Mouse (Mus musculus) CH12.LX (cell line): ENCODE results near the gene Pigx. TPM values are rescaled to one million over a fixed set of nuclear protein-coding genes. Genes with fewer than 3 reads are reported as not detected.
A peak's percentile ranks its signal among the peaks of the same experiment; 100 is the strongest.

Experiments
- DNase-seq: peaks from one replicate; pipeline ENCODE4 v3.0.0-alpha.2; 2013; ENCODE audit errors: extremely low read depth
- H3K27ac ChIP-seq: 2 replicates; pipeline ENCODE4 v1.5.1; 2012; ENCODE audit warnings: low read depth, mild to moderate bottlenecking, control low read depth, moderate library complexity; ENCODE audit not compliant: insufficient read depth
- H3K27me3 ChIP-seq: replicated peaks from 2 replicates; pipeline ENCODE3; 2012; ENCODE audit warnings: inconsistent platforms
- H3K36me3 ChIP-seq, 2 experiments: replicated peaks in 1 of 2; 2 replicates each; pipeline versions ENCODE3 to v1.6.1; 2012; ENCODE audit warnings: inconsistent platforms in 1 of 2, low read length in 1 of 2, mild to moderate bottlenecking in 1 of 2, mixed read lengths in 1 of 2, moderate library complexity in 1 of 2; ENCODE audit not compliant: control insufficient read depth in 1 of 2, insufficient read depth in 1 of 2
- H3K4me1 ChIP-seq, 2 experiments: 2 replicates each; pipeline ENCODE4 v1.6.1; 2012; ENCODE audit warnings: inconsistent platforms in 1 of 2, moderate library complexity in 1 of 2; ENCODE audit not compliant: insufficient read depth in 2 of 2, control insufficient read depth in 1 of 2
- H3K4me2 ChIP-seq: 2 replicates; pipeline ENCODE4 v1.6.1; 2012; ENCODE audit warnings: low read depth, mild to moderate bottlenecking, control low read depth; ENCODE audit not compliant: poor library complexity, insufficient read depth, severe bottlenecking
- H3K4me3 ChIP-seq, 3 experiments: fragments of 150-350 bp in 1 of 3; sonication (generic) in 1 of 3; replicated peaks in 1 of 3; 2 replicates each; pipeline versions ENCODE3 to v1.5.1; 2011 to 2012; ENCODE audit warnings: low read depth in 2 of 3, low read length in 2 of 3, mild to moderate bottlenecking in 2 of 3, moderate library complexity in 2 of 3, control low read depth in 1 of 3, improper control_type of control experiment in 1 of 3, inconsistent platforms in 1 of 3, mixed read lengths in 1 of 3; ENCODE audit not compliant: poor library complexity in 1 of 3
- H3K79me2 ChIP-seq: replicated peaks from 2 replicates; pipeline ENCODE4 v1.6.1; 2012; ENCODE audit warnings: mild to moderate bottlenecking, moderate library complexity; ENCODE audit not compliant: control insufficient read depth, poor library complexity, insufficient read depth, severe bottlenecking; ENCODE audit errors: extremely low read depth
- H3K9ac ChIP-seq: 2 replicates; pipeline ENCODE4 v1.6.1; 2012; ENCODE audit warnings: low read depth, mild to moderate bottlenecking, control low read depth, moderate library complexity; ENCODE audit not compliant: insufficient read depth
- H3K9me3 ChIP-seq: replicated peaks from 2 replicates; pipeline ENCODE3; 2012; ENCODE audit warnings: low read length, inconsistent platforms, mixed read lengths
- CHD1 ChIP-seq: IDR thresholded peaks from 2 replicates; pipeline ENCODE4 v1.6.1; 2012; ENCODE audit warnings: low read depth, low read length, improper control_type of control experiment, inconsistent platforms
- CHD2 ChIP-seq: IDR thresholded peaks from 2 replicates; pipeline ENCODE4 v1.6.1; 2011; ENCODE audit warnings: low read length, improper control_type of control experiment
- CTCF ChIP-seq, 2 experiments: IDR thresholded peaks in 1 of 2; conservative IDR thresholded peaks in 1 of 2; 2 replicates each; pipeline ENCODE4 v1.5.1; 2011 to 2012; ENCODE audit warnings: low read depth in 2 of 2, low read length in 2 of 2, improper control_type of control experiment in 1 of 2, inconsistent platforms in 1 of 2, mild to moderate bottlenecking in 1 of 2, moderate library complexity in 1 of 2
- ELF1 ChIP-seq: IDR thresholded peaks from 2 replicates; pipeline ENCODE4 v1.6.1; 2014; ENCODE audit warnings: low read depth, mild to moderate bottlenecking, inconsistent platforms, low read length, improper control_type of control experiment
- HCFC1 ChIP-seq: IDR thresholded peaks from 2 replicates; pipeline ENCODE4 v1.6.1; 2012; ENCODE audit warnings: low read depth, mild to moderate bottlenecking, inconsistent platforms, low read length, improper control_type of control experiment
- IRF4 ChIP-seq: IDR thresholded peaks from 2 replicates; pipeline ENCODE4 v1.6.1; 2014; ENCODE audit warnings: low read depth, mild to moderate bottlenecking, inconsistent platforms, low read length, improper control_type of control experiment
- JUN ChIP-seq: IDR thresholded peaks from 2 replicates; pipeline ENCODE4 v1.6.1; 2011; ENCODE audit warnings: low read depth, mild to moderate bottlenecking, low read length, improper control_type of control experiment, moderate library complexity; ENCODE audit not compliant: insufficient read depth
- JUND ChIP-seq: conservative IDR thresholded peaks from 2 replicates; pipeline ENCODE4 v1.6.1; 2011; ENCODE audit warnings: low read depth, low read length, improper control_type of control experiment
- KAT2A ChIP-seq: IDR thresholded peaks from 2 replicates; pipeline ENCODE4 v1.6.1; 2012; ENCODE audit warnings: low read length, improper control_type of control experiment, inconsistent platforms; ENCODE audit not compliant: insufficient replicate concordance
- MAFK ChIP-seq: IDR thresholded peaks from 2 replicates; pipeline ENCODE4 v1.6.1; 2011; ENCODE audit warnings: low read length, improper control_type of control experiment; ENCODE audit not compliant: insufficient replicate concordance
- MAX ChIP-seq: IDR thresholded peaks from 2 replicates; pipeline ENCODE4 v1.6.1; 2011; ENCODE audit warnings: low read length, improper control_type of control experiment
- MAZ ChIP-seq: IDR thresholded peaks from 2 replicates; pipeline ENCODE4 v1.6.1; 2012; ENCODE audit warnings: low read depth, mild to moderate bottlenecking, inconsistent platforms, low read length, improper control_type of control experiment, moderate library complexity
- MXI1 ChIP-seq: IDR thresholded peaks from 2 replicates; pipeline ENCODE4 v1.6.1; 2011; ENCODE audit warnings: mild to moderate bottlenecking, low read depth, low read length, improper control_type of control experiment
- NELFE ChIP-seq: IDR thresholded peaks from 2 replicates; pipeline ENCODE4 v1.6.1; 2011; ENCODE audit warnings: low read depth, low read length, improper control_type of control experiment
- NRF1 ChIP-seq: IDR thresholded peaks from 2 replicates; pipeline ENCODE4 v1.6.1; 2014; ENCODE audit warnings: low read depth, mild to moderate bottlenecking, inconsistent platforms, low read length, improper control_type of control experiment, moderate library complexity
- PAX5 ChIP-seq: IDR thresholded peaks from 2 replicates; pipeline ENCODE4 v1.6.1; 2012; ENCODE audit warnings: low read length, inconsistent platforms, mixed read lengths
- POLR2A ChIP-seq: IDR thresholded peaks from 2 replicates; pipeline ENCODE4 v1.6.1; 2011; ENCODE audit warnings: low read depth, mild to moderate bottlenecking, improper control_type of control experiment, low read length
- RAD21 ChIP-seq: IDR thresholded peaks from 2 replicates; pipeline ENCODE4 v1.6.1; 2011; ENCODE audit warnings: low read depth, mild to moderate bottlenecking, low read length, improper control_type of control experiment, moderate library complexity
- RCOR1 ChIP-seq: conservative IDR thresholded peaks from 2 replicates; pipeline ENCODE4 v1.6.1; 2012; ENCODE audit warnings: low read depth, mild to moderate bottlenecking, inconsistent platforms, low read length, improper control_type of control experiment
- SMC3 ChIP-seq: IDR thresholded peaks from 2 replicates; pipeline ENCODE4 v1.6.1; 2011; ENCODE audit warnings: low read depth, low read length, improper control_type of control experiment
- USF1 ChIP-seq: IDR thresholded peaks from 2 replicates; pipeline ENCODE4 v1.6.1; 2014; ENCODE audit warnings: low read depth, mild to moderate bottlenecking, inconsistent platforms, low read length, improper control_type of control experiment
- USF2 ChIP-seq: conservative IDR thresholded peaks from 2 replicates; pipeline ENCODE4 v1.6.1; 2011; ENCODE audit warnings: low read depth, low read length, improper control_type of control experiment
- ZC3H11A ChIP-seq: IDR thresholded peaks from 2 replicates; pipeline ENCODE4 v1.6.1; 2012; ENCODE audit warnings: low read depth, mild to moderate bottlenecking, inconsistent platforms, low read length, improper control_type of control experiment
- ZKSCAN1 ChIP-seq: IDR thresholded peaks from 2 replicates; pipeline ENCODE4 v1.6.1; 2012; ENCODE audit warnings: low read depth, inconsistent platforms, low read length, improper control_type of control experiment, borderline replicate concordance
- ZMIZ1 ChIP-seq: IDR thresholded peaks from 2 replicates; pipeline ENCODE4 v1.6.1; 2012; ENCODE audit warnings: low read depth, mild to moderate bottlenecking, inconsistent platforms, low read length, improper control_type of control experiment
- ZNF384 ChIP-seq: IDR thresholded peaks from 2 replicates; pipeline ENCODE4 v1.6.1; 2012; ENCODE audit warnings: low read depth, low read length, improper control_type of control experiment, inconsistent platforms
- dilution Hi-C: fragments of 300-500 bp; cut with MboI; formaldehyde crosslinking; loops from 2 replicates; pipeline ENCODE4 v1.14.3; 2020; ENCODE audit warnings: low sequenced_read_pairs; ENCODE audit not compliant: extremely low pct_unique_long_range_greater_than_20kb, extremely low pct_ligation_motif_present
- in situ Hi-C: fragments of 300-500 bp; cut with MboI; formaldehyde crosslinking; loops from 3 replicates; pipeline ENCODE4 v1.14.3; 2019; ENCODE audit warnings: low sequenced_read_pairs, low pct_ligation_motif_present, low pct_unique_long_range_greater_than_20kb, mixed read lengths
- polyA plus RNA-seq: library from polyadenylated mRNA; unstranded; fragments of >175 nt; gene quantifications from 2 replicates; pipeline ENCODE4 v1.2.1, GENCODE M21; 2012; ENCODE audit warnings: low read depth; ENCODE audit not compliant: insufficient read length
- total RNA-seq, 2 experiments: library from RNA; depleted of rRNA; stranded (reverse); fragments of 300-350 nt in 1 of 2; fragments of >200 nt in 1 of 2; gene quantifications; 2 replicates each; pipeline ENCODE4 v1.2.3; 2012 to 2014

Pigx gene
- total and polyA plus RNA-seq, 3 experiments = 48.1 to 83.0 (median 48.1) TPM

GRCm38 (mm10) chr16:32078991-32079511, 20.5 kb downstream of the Pigx start, which contains the start of gene Pak2 (continued):
- TF ChIP-seq CTCF (conservative IDR thresholded peaks at IDR 0.05 in 1 of 2, IDR thresholded peaks at IDR 0.05 in 1 of 2; ENCODE audit: low read depth in 2 of 2, low read length in 2 of 2) = no peak
- TF ChIP-seq JUN = no peak
- TF ChIP-seq HCFC1 = peak; percentile 84
- no peak for TF ChIP-seq CHD2
- no peak for TF ChIP-seq JUND
- no peak for TF ChIP-seq ZC3H11A
- no peak for TF ChIP-seq USF2
- no peak for TF ChIP-seq RCOR1
- no peak for TF ChIP-seq MAFK
- peak; percentile 74; the same call in 1 of the 2 replicates for TF ChIP-seq MXI1
- TF ChIP-seq, all 38 proteins: peak for 18

- Histone ChIP-seq H3K27ac (peak overlapping the region; percentile 71), H3K79me2 (peaks cover 46% of the 10 kb centered on the region), H3K27me3 (no peaks in the 10 kb centered on the region), H3K36me3 (peaks cover 0 to 18% of the 10 kb centered on the region in 2 experiments), H3K9me3 (no peaks in the 10 kb centered on the region), H3K4me2 (peak overlapping the region; percentile 100), H3K4me1 (peaks cover 9 to 40% of the 10 kb centered on the region in 2 experiments), H3K9ac (peak overlapping the region; percentile 88), H3K4me3 (peak overlapping the region; percentile 68 to 87 (median 81))
- dilution Hi-C loops = no loop called here
- peak; percentile 54 for DNase-seq
- TF ChIP-seq USF2 (no peak), NRF1 (no peak), CHD1 (peak; percentile 90), CHD2 (peak; percentile 19; the same call in 1 of the 2 replicates), MAZ (no peak), ELF1 (no peak), IRF4 (no peak), SMC3 (no peak), MAFK (no peak), RCOR1 (no peak), ZC3H11A (no peak), POLR2A (no peak), PAX5 (no peak), ZNF384 (peak; percentile 64; the same call in 1 of the 2 replicates), NELFE (no peak), ZKSCAN1 (no peak), KAT2A (no peak), USF1 (no peak), MAX (no peak; the same call in none of the 2 replicates), MXI1 (peak; percentile 57; the same call in 1 of the 2 replicates), RAD21 (no peak), ZMIZ1 (no peak)
- in situ Hi-C loops = no loop called here
Measured at GRCm38 (mm10) chr16:32078408-32078990, 21.0 kb downstream of the Pigx start.
